Mouse (Mus musculus) CD8-positive naive resting alpha-beta T cell, adult 2 months (primary cell): ENCODE results near the gene Trim10.
A peak's percentile ranks its signal among the peaks of the same experiment; 100 is the strongest.
"Not testable (repeated sequence)": the region's sequence is repeated elsewhere in the genome, so short reads cannot be mapped to it uniquely, and the experiment has no call there.

ENCODE experiments used
- DNase-seq, 2 experiments: peaks; one replicate each; pipeline ENCODE4 v3.0.0; 2022; ENCODE audit warnings: low read depth in 2 of 2, low spot score in 2 of 2

Trim10 gene

GRCm38 (mm10) chr17:36858181-36858580 lies 11.2 kb upstream of the Trim10 start:
- no peak for DNase-seq

DNA sequence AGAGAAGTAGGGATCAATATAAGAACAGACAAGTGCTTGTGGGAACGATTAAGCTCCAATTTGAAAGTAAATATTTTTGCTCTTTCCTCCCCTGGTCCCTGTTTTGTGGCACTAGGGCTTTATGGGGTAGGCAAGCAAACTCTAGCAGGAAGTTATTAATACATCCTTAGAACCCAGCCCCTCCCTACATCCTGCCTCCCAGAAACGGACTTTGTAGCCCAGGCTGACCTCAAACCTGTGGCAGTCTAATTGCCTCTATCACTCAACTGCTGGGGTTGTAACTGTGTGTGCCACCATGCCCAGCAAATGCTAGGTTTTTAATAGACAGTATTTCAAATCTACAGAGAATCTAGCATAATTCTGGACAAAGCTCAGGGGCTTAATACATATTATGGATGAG lies 7.7 kb upstream of the Trim10 start:
- no peak for DNase-seq

GRCm38 (mm10) chr17:36866719-36867527 lies 2.5 kb upstream of the Trim10 start, which contains the start of gene Trim15:
TSS of gene Trim15 (minus strand) at chr17:36867210.
- no peak for DNase-seq

DNA sequence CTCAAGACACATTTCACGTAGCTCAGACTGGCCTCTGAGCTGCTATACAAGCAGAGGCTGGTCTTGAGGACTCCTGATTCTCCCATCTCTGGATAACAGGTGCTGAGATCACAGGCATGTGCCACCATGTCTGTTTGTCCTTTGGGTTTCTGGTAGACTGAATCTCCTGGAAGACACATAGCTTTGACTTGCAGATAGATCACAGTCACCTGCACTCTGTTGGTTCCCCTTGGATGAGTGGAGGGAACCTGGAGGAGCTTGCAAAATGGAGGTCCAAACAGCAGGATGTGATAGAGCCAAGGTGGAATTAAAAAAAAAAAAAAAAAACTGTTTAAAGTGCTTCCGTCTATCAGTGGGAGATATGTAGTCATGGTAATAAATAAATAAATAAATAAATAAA lies 538 bp upstream of the Trim10 start:
- no peak for DNase-seq

GRCm38 (mm10) chr17:36869955-36870810 lies 809 bp downstream of the Trim10 start:
- DNase-seq, result no peak

- no peak for DNase-seq
These were observed 5.3 kb downstream of the Trim10 start for GRCm38 (mm10) chr17:36874636-36875035.

- no peak for DNase-seq
These were observed 14.0 kb downstream of the Trim10 start for GRCm38 (mm10) chr17:36883350-36883749.

DNA sequence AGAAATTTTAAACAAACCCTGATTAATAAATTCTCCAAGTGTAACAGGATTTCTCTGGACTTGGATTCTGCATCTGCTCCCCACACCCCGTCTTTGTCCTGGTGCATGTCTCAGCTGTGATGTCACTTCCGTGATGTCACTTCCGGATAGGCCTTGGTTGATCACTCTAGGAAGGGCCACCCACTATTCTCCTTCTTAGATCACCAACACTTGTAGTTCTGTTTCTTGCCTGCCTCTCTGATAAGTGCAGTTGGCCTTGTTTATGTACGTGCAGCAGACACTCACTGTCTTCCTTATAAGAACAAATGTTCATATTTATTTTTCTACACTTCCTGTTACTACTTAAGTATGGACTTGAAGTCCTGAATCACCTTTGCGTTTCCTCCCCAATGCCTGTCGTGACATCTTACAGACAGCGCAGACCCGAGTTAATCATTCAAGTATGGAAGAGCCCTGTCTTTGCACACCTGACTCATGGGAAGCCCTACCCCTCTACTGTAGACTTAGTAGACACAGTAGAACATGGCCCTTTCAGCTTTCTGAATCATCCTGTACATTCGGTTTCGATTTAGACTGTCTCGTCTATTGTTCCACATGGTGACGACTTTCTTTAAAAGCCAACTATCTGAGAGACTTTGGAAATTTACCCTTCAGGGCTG lies 15.9 kb downstream of the Trim10 start:
- DNase-seq, result no peak

- DNase-seq, result no peak
These were observed 20.9 kb downstream of the Trim10 start, which contains the start of gene Trim40 for GRCm38 (mm10) chr17:36890073-36890903. TSS of gene Trim40 (minus strand) at chr17:36890123.

DNA sequence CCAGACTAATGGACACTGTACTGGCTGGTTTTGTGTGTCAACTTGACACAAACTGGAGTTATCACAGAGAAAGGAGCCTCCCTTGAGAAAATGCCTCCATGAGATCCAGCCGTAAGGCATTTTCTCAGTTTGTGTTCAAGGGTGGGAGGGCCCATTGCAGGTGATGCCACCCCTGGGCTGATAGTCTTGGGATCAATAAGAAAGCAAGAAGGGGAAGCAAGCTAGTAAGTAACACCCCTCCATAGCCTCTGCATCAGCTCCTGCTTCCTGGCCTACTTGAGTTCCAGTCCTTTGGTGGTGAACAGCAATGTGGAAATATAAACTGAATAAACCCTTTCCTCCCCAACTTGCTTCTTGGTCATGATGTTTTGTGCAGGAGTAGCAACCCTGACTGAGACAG lies 22.1 kb downstream of the Trim10 start:
- not testable (repeated sequence) for DNase-seq

DNA sequence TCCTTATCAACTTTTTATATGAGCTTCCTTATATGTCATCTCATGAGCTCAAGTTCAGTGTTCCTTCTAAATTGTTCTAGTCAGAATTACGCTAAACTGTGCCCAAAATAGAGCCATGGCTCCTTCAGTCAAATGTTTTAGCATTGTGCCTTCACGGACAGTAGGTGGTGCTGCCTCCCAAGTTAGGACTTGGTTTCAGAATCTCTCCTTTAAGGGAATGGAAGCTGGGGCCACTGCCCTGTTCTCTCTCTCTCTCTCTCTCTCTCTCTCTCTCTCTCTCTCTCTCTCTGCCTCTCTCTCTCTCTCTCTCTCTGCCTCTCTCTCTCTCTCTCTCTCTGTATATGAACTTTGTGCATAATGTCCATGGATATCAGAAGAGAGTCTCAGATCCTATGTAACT lies 23.0 kb downstream of the Trim10 start:
- peak in 1 of 2 experiments; percentile 10 for DNase-seq

DNA sequence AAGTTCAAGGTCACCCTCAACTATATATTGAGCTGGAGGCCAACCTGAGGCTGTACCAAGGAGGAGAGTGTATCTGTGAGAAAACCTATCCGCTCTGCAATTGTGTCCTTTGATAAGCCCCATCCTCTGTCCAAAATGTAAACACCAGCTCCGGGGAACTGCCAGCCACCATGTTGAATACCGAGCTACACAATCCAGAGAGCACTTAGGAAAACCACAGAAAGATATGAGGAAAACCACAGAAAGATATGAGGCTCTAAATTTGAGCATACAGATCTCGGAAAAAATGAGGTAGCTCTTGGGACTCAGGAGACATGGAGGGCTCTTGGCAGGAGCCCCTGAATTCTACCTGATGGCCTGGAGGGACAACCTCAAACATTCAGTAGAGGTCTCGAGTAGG lies 24.0 kb downstream of the Trim10 start:
- no peak for DNase-seq

- no peak for DNase-seq
These were observed 27.2 kb downstream of the Trim10 start for GRCm38 (mm10) chr17:36896583-36896982.

GRCm38 (mm10) chr17:36897065-36897464 lies 27.7 kb downstream of the Trim10 start:
- DNase-seq, result no peak

DNA sequence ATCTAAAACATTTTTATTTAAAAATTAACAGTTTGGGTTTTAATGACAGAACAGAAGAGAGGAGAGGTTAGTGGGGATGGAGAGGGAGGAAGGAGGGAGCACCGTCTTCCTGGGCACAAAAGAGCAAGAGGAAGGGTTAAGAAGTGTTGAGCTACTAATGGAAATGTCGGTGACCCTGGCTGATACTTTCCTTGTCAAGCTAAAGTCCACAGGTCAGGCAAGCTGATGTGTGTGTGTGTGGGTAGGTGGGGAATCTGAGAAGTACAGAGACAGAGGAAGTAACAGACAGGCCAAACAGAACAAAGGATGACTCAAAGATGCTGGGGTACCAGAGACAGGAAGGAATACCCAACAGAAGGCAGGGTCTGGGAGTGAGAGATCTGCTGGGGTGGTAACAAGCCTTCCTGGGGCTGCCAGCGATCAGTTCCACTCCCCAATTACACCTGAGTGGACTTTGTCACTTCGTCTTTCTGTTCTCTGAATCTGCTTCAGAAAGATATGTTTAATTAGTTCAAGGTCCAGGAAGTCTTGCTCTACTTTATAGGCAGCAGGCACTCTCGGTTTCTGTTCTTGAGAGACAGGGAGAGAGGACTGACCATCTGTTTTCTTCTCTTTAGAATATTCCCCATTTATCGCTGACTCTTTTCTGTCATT lies 28.3 kb downstream of the Trim10 start, which contains the start of gene Trim31:
TSS of gene Trim31 (plus strand) at position 567 of the 654 bp plus-strand sequence.
- no peak for DNase-seq

DNA sequence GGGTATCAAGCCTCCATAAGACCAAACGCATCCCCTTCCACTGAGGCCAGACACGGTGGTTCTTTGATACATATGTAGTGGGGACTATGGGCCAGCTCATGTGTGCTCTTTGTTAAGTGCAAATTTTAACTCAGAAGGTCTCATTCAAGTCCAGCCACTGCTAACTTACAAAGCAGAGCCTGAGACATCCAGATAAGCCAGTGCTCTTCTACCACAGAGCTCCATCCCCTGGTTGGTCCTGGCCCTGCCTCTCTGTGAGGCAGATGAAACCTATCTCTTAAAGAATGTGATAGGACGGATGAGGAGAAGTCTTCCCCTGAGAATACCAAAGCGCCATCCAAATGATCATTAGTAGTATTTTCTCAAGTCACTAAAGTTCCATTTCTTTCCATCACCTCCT lies 30.0 kb downstream of the Trim10 start:
- no peak for DNase-seq

GRCm38 (mm10) chr17:36900001-36900400 lies 30.6 kb downstream of the Trim10 start:
- no peak for DNase-seq

DNA sequence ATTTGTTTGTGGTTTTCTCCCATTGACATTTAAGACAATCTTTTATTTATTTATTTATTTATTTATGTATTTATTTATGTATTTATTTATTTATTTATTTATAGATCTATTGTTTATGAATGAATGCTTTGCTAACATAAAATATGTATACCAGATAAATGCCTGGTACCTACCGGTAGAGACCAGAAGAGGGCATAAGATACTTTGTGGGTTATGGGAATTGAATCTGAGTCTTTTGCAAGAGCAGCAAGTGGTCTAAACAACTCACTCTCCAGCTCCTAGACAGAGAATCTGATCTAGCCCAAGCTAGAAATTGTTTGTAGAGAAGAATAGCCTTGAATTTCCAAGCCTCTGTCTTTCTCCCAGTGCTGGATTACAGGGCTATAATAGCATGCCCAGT lies 31.3 kb downstream of the Trim10 start:
- no peak for DNase-seq

GRCm38 (mm10) chr17:36903651-36904050 lies 34.3 kb downstream of the Trim10 start:
- no peak for DNase-seq

DNA sequence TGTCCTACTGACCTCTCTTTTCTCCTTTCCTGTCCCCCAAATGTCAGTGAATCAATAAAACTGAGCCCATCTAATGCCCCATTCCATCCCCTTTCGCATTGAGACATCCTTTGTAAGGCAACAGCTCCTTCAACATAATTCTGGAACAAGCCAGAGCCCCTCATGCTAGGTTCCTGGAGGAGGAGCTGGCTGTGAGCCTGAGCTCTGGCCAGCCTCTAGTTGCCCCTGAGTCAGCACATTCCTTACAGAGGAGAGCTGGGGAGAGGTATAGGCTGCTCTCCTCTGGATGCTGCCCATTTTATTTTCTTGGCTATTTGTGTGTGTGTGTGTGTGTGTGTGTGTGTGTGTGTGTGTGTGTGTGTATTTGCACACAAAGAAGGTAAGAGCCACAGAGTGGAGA lies 38.9 kb downstream of the Trim10 start:
- DNase-seq, result no peak
